Mouse (Mus musculus) stomach, postnatal 0 days (tissue): ENCODE measurements at regions not wholly inside any gene's neighbourhood (a gene's known extent, or its start where the extent isn't known, plus 50 kb on each side); places are given as distances from the start of the nearest gene placed in this dataset.

Source experiments
- ATAC-seq: fragments of 200-750 bp; cut with Nextera tagmentation; 2 replicates; pipeline ENCODE4 v1.8.0; 2017; ENCODE audit not compliant: low FRiP score, low TSS enrichment
- DNase-seq: peaks from one replicate; pipeline ENCODE4 v3.0.0-alpha.2; 2016; ENCODE audit warnings: low spot score
- H3K27ac ChIP-seq: fragments of 300-500 bp; sonication (generic); replicated peaks from 2 replicates; pipeline ENCODE4 v1.5.1; 2014; ENCODE audit warnings: mild to moderate bottlenecking, control low read depth
- H3K27me3 ChIP-seq: fragments of 300-500 bp; sonication (generic); 2 replicates; pipeline ENCODE4 v1.6.1; 2014; ENCODE audit warnings: low read length; ENCODE audit not compliant: control insufficient read depth, insufficient read depth
- H3K36me3 ChIP-seq: fragments of 300-500 bp; sonication (generic); 2 replicates; pipeline ENCODE4 v1.6.1; 2014; ENCODE audit warnings: low read length, mixed read lengths; ENCODE audit not compliant: control insufficient read depth, insufficient read depth
- H3K4me1 ChIP-seq: fragments of 300-500 bp; sonication (generic); replicated peaks from 2 replicates; pipeline ENCODE4 v1.6.1; 2014; ENCODE audit warnings: antibody characterized with exemption; ENCODE audit not compliant: control insufficient read depth, insufficient read depth
- H3K4me2 ChIP-seq: fragments of 300-500 bp; sonication (generic); replicated peaks from 2 replicates; pipeline ENCODE4 v1.6.1; 2014; ENCODE audit warnings: low read depth, mild to moderate bottlenecking, control low read depth, moderate library complexity
- H3K4me3 ChIP-seq: fragments of 300-500 bp; sonication (generic); 2 replicates; pipeline ENCODE4 v1.5.1; 2014; ENCODE audit warnings: low read depth, low read length, control low read depth
- H3K9ac ChIP-seq: fragments of 300-500 bp; sonication (generic); 2 replicates; pipeline ENCODE4 v1.6.1; 2014; ENCODE audit warnings: mild to moderate bottlenecking, low read length, control low read depth, mixed read lengths
- H3K9me3 ChIP-seq: fragments of 300-500 bp; sonication (generic); 2 replicates; pipeline ENCODE4 v1.6.1; 2016; ENCODE audit warnings: low read length; ENCODE audit not compliant: control insufficient read depth
- CTCF ChIP-seq: IDR thresholded peaks from 2 replicates; pipeline ENCODE4 v1.5.1; 2016; ENCODE audit warnings: antibody characterized with exemption, low read depth, mild to moderate bottlenecking, moderate library complexity
- EP300 ChIP-seq: optimal IDR thresholded peaks from 2 replicates; pipeline ENCODE3; 2016; ENCODE audit warnings: antibody characterized with exemption
- WGBS: fragments of 180-500 bp; shearing (Covaris S2); extraction: QIAGEN DNeasy Blood & Tissue Kit; methylation state at CpG from one replicate; pipeline ENCODE4 v1.1.7; 2014; 5-methylcytosine and 5-hydroxymethylcytosine counted together

- Histone ChIP-seq H3K9me3 (no peaks in the 10 kb centered on the region), H3K4me2 (no peak overlapping the region), H3K4me1 (no peaks in the 10 kb centered on the region), H3K27me3 (no peaks in the 10 kb centered on the region), H3K36me3 (no peaks in the 10 kb centered on the region), H3K9ac (no peak overlapping the region), H3K4me3 (no peak overlapping the region), H3K27ac (no peak overlapping the region)
- DNase-seq (no peak), ATAC-seq (no peak)
- no peak for TF ChIP-seq EP300
- no peak for TF ChIP-seq CTCF
- 56% methylated on average over 2 of the region's 2 CpGs for WGBS
Measured at GRCm38 (mm10) chr4:125945062-125945461, 79.3 kb upstream of the Csf3r start.

GRCm38 (mm10) chr4:125959426-125959825 is 64.9 kb upstream of the Csf3r start:
- ATAC-seq: no peak

GRCm38 (mm10) chr4:125960704-125961279 is 63.6 kb upstream of the Csf3r start:
- DNase-seq: no peak
- Histone ChIP-seq H3K9ac (no peak overlapping the region), H3K4me1 (no peaks in the 10 kb centered on the region), H3K27me3 (no peaks in the 10 kb centered on the region), H3K27ac (no peak overlapping the region), H3K36me3 (no peaks in the 10 kb centered on the region), H3K9me3 (no peaks in the 10 kb centered on the region), H3K4me3 (no peak overlapping the region), H3K4me2 (no peak overlapping the region)
- WGBS: 51% methylated on average over 8 of the region's 8 CpGs
- TF ChIP-seq EP300: no peak
- no peak for TF ChIP-seq CTCF
- ATAC-seq: no peak

More at GRCm38 (mm10) chr4:125959426-125959825, 64.9 kb upstream of the Csf3r start:
- H3K4me1 ChIP-seq: no peaks in the 10 kb centered on the region
- no peak for TF ChIP-seq EP300
- no peak for TF ChIP-seq CTCF
- H3K4me3 ChIP-seq: no peak overlapping the region
- DNase-seq: no peak
- H3K36me3 ChIP-seq: no peaks in the 10 kb centered on the region
- 36% methylated on average over 9 of the region's 9 CpGs for WGBS
- H3K9me3 ChIP-seq: no peaks in the 10 kb centered on the region
- no peak overlapping the region for H3K4me2 ChIP-seq
- no peak overlapping the region for H3K27ac ChIP-seq
- H3K9ac ChIP-seq: no peak overlapping the region
- no peaks in the 10 kb centered on the region for H3K27me3 ChIP-seq

GRCm38 (mm10) chr4:125962677-125963076 is 61.7 kb upstream of the Csf3r start:
- ATAC-seq (no peak), DNase-seq (peak; percentile 84)
- Histone ChIP-seq H3K27ac (no peak overlapping the region), H3K27me3 (no peaks in the 10 kb centered on the region), H3K4me2 (no peak overlapping the region), H3K4me3 (no peak overlapping the region), H3K36me3 (no peaks in the 10 kb centered on the region), H3K4me1 (no peaks in the 10 kb centered on the region), H3K9me3 (no peaks in the 10 kb centered on the region), H3K9ac (no peak overlapping the region)
- no peak for TF ChIP-seq EP300
- TF ChIP-seq CTCF: peak; percentile 92
- WGBS: 4% methylated on average over 7 of the region's 7 CpGs
